Mouse (Mus musculus): ENCODE data around the gene Tmem107. TPM values are rescaled to one million over a fixed set of nuclear protein-coding genes. Genes with fewer than 3 reads are reported as not detected.

Tmem107 gene
- 10 to 100 TPM; 23.3 to 28.0 TPM for total RNA-seq (2021)
- long read RNA-seq, experiment 1, partial matches to known transcripts = 1 of 3 reads
- long read RNA-seq, experiment 1, other reads (novel, unspliced or antisense) = 0 of 3 reads
- long read RNA-seq, experiment 2, transcript Tmem107-201 (5 exons, 779 nt) = major isoform, 5 of 8 reads
- long read RNA-seq, experiment 2, partial matches to known transcripts = 2 of 8 reads
- long read RNA-seq, experiment 2, other reads (novel, unspliced or antisense) = 0 of 8 reads

DNA sequence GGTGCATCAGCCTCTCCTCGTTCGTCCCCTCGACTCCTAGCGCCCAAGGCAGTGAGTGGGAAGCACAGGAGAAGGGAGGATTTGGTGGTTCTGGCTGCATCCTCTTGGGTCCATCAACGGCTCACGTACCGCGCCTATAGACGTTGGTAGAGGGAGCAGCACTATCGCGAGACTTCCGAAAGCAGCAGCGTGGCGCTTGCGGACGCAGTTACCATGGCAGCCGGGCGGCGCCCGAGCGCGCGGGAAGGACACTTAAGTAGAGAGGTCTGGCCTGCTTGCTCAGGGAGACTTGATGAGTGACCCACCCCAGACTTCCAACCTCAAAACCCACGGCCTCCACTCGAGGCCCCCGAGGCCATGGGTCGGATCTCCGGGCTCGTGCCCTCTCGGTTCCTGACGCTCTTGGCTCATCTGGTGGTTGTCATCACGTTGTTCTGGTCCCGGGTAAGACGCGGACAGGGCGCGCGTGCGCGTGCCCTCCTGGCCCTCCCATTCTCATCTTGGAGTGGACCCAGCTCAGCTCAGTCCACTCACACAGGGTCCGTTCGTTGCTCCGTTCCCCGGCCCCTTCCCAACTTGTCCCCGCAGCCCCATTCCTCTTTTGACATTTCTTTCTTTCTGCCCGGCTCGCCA lies at the start of gene Tmem107:
TSS of gene Tmem107 (plus strand) at position 217 of the 633 bp plus-strand sequence.
- peak; percentile 91 to 94 for DNase-seq (ENCODE audit: extremely low spot score in 1 of 2, low spot score in 2 of 2)
- Histone ChIP-seq H3K27ac (peak within 1 kb of the TSS; percentile 92), H3K4me3 (peak within 1 kb of the TSS; percentile 79)
- no peak for TF ChIP-seq CTCF (IDR thresholded peaks at IDR 0.05)
- intact Hi-C loops (cut with DNase I) = no loop called here

DNA sequence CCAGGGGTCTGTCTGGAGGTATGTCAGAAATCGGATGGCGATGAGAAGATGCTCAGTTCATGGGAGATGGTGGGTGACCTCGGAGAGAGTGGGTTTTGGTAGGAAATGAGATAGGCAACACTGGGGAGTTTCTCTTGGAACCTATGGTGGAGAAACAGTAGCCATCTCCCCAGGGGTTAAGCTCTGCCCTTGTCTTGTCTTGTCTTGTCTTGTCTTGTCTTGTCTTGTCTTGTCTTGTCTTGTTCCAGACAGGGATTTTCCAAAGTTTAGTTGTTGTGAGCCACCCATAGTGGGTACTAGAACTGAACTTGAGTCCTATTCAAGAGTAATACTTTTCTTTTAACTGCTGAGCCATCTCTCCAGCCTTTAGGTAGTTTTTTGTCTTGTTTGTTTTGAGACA lies 44.0 kb upstream of the Tmem107 start:
- Histone ChIP-seq H3K4me3 (no peak overlapping the region), H3K27ac (no peak overlapping the region)
- TF ChIP-seq CTCF (IDR thresholded peaks at IDR 0.05) = no peak
- intact Hi-C loops (cut with DNase I) = no loop called here
- DNase-seq (ENCODE audit: extremely low spot score in 1 of 2, low spot score in 2 of 2) = no peak

GRCm38 (mm10) chr11:69028805-69029204 lies 41.8 kb upstream of the Tmem107 start:
- Histone ChIP-seq H3K4me3 (no peak overlapping the region), H3K27ac (no peak overlapping the region)
- intact Hi-C loops (cut with DNase I) = no loop called here
- TF ChIP-seq CTCF (IDR thresholded peaks at IDR 0.05) = peak; percentile 28
- DNase-seq (ENCODE audit: extremely low spot score in 1 of 2, low spot score in 2 of 2) = no peak

- no peak overlapping the region for H3K27ac ChIP-seq
- no peak overlapping the region for H3K4me3 ChIP-seq
- TF ChIP-seq CTCF (IDR thresholded peaks at IDR 0.05) = no peak
- no peak for DNase-seq (ENCODE audit: extremely low spot score in 1 of 2, low spot score in 2 of 2)
- intact Hi-C loops (cut with DNase I) = no loop called here
Measured at GRCm38 (mm10) chr11:69033552-69033951, 37.1 kb upstream of the Tmem107 start.

DNA sequence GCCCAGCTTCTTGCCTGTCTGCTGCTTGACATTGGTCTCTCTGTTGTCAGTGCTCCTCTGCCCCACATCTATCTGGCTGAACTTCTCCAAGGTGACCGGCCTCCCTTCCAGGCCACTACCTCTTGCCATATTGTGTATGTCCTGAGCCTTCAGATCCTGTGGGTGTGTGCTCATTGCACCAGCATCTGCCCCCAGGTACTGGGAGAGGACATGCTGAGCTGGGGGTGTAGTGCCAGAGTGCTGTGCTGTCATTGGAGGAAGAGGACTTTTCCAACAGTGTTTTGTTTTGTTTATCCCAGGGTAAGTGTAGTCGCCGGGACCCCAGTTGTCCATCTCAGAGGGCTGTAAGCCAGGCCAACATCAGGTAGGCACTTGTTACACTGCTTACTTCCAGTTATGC lies 36.0 kb upstream of the Tmem107 start:
- DNase-seq (ENCODE audit: extremely low spot score in 1 of 2, low spot score in 2 of 2) = no peak
- no peak overlapping the region for H3K4me3 ChIP-seq
- no peak overlapping the region for H3K27ac ChIP-seq
- TF ChIP-seq CTCF (IDR thresholded peaks at IDR 0.05) = no peak
- intact Hi-C loops (cut with DNase I) = no loop called here

DNA sequence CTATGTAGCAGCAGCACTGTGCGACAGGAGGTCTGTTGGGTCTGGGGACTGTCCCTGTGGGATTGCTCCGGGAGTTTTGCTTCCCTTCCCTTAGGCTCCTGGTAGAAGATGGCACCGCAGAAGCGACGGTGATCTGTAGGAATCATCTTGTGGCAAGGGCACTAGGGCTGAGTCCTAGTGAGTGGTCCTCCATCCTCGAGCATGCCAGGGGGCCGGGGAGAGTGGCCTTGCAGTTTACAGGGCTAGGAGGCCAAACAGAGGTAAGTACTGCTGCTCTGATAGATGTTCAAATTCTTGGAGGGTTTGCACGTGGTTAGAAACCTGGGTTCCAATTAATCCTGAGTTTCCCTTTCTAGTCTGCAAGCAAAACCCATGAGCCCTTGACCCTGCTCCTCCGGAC lies 35.2 kb upstream of the Tmem107 start:
- Histone ChIP-seq H3K4me3 (no peak overlapping the region; the same call in 1 of the 2 replicates), H3K27ac (peak overlapping the region; percentile 90)
- intact Hi-C loops (cut with DNase I) = no loop called here
- TF ChIP-seq CTCF (IDR thresholded peaks at IDR 0.05) = no peak
- no peak for DNase-seq (ENCODE audit: extremely low spot score in 1 of 2, low spot score in 2 of 2)

DNA sequence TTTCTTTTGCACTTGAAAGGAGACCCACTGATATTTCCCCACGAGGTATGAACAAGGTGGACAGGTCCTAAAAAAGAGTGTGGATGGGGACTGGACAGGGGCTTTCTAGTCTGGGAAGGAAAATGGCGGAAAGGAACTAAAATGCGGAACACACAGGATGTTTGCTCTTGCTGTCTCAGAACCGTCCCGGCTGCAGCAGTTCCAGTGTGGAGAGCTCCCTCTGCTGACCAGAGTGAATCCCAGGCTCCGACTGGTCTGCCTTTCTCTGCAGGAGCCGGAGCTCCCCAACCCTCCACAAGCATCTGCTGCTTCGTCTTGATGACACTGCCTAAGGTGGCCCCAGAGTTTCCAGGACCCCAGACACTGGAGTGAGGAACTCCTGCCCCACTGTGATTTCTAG lies 34.8 kb upstream of the Tmem107 start:
- Histone ChIP-seq H3K27ac (peak overlapping the region; percentile 90), H3K4me3 (peak overlapping the region; percentile 84)
- intact Hi-C loops (cut with DNase I) = loop anchor here (2.0 kb wide), 2 partner anchors 19 to 131 kb away; no protein-coding TSS in a partner anchor
- peak; percentile 93 for TF ChIP-seq CTCF (IDR thresholded peaks at IDR 0.05)
- DNase-seq (ENCODE audit: extremely low spot score in 1 of 2, low spot score in 2 of 2) = peak; percentile 88

- intact Hi-C loops (cut with DNase I) = loop anchor here (2.0 kb wide), 2 partner anchors 20 to 132 kb away; no protein-coding TSS in a partner anchor
Measured at GRCm38 (mm10) chr11:69036486-69037230, 33.9 kb upstream of the Tmem107 start.

DNA sequence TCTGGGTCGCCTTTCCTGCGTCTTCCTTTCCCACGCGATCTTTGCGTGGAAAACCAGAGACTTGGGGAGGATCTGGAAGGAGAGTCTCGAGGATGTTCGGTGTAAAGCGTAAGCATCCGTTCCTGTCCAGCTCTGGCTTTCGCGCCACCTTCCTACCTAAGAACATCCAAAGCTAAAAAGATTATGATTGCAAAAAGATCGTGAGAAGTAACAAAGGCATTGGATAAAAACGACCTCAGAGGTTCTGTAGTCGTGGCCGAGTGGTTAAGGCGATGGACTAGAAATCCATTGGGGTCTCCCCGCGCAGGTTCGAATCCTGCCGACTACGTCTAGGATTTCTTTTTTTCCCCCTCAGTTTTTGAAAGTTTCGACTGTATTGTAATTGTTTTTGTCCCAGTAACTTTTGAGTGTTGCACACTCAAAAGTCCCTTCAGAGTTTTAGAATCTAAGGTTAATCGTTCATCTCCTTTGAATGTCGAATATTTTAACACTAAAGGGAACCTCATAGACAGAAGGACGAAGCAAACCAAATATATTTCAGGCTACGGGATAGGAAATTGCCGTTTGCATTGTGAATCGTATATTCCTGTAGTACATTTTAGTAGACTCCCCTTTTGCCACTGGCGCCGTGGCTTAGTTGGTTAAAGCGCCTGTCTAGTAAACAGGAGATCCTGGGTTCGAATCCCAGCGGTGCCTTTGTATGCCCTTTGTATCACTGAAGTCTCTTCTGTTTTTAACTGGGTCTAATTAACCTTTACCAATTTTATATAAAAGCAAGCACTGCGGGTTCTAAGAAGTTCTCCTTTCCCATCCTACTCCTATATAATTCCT lies 33.2 kb upstream of the Tmem107 start:
- intact Hi-C loops (cut with DNase I) = loop anchor here (2.0 kb wide), 2 partner anchors 21 to 133 kb away; no protein-coding TSS in a partner anchor
- Histone ChIP-seq H3K4me3 (peak overlapping the region; percentile 84), H3K27ac (peak overlapping the region; percentile 90)
- no peak for TF ChIP-seq CTCF (IDR thresholded peaks at IDR 0.05)
- peak; percentile 88 to 90 for DNase-seq (ENCODE audit: extremely low spot score in 1 of 2, low spot score in 2 of 2)

More at GRCm38 (mm10) chr11:69036486-69037230, 33.9 kb upstream of the Tmem107 start:
- peak overlapping the region; percentile 84 for H3K4me3 ChIP-seq
- H3K27ac ChIP-seq = peak overlapping the region; percentile 90
- no peak for TF ChIP-seq CTCF (IDR thresholded peaks at IDR 0.05)
- peak; percentile 88 to 94 for DNase-seq (ENCODE audit: extremely low spot score in 1 of 2, low spot score in 2 of 2)

DNA sequence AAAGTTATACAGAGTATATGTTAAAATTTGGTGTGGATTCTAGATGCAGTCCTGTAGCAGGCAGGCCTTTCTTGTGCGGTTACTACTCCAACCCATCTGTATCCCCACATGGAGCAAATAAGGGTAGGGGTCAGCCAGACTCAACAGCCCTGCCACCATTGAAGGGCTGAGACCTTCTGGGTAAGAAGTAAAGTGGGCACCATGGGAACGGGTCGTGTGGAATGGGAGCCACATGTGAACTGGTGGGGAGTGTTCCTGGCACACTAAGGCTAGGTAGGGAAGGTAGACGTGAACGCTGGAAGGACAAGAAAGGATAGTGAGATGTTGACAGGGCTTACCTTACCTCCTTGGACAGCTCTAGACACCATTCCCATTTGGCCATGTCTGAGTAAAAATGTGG lies 32.4 kb upstream of the Tmem107 start:
- intact Hi-C loops (cut with DNase I) = no loop called here
- Histone ChIP-seq H3K4me3 (no peak overlapping the region), H3K27ac (no peak overlapping the region; the same call in 1 of the 2 replicates)
- TF ChIP-seq CTCF (IDR thresholded peaks at IDR 0.05) = no peak
- no peak for DNase-seq (ENCODE audit: extremely low spot score in 1 of 2, low spot score in 2 of 2)

Measured in left cerebral cortex, adult 2 months (tissue).